Mouse (Mus musculus): ENCODE measurements around the gene Cd53. TPM values are rescaled to one million over a fixed set of nuclear protein-coding genes. Genes with fewer than 3 reads are reported as not detected.

Cd53 gene
- polyA plus RNA-seq (2012; rRNA removed), result 15.1 and 15.8 TPM in 2 replicates

- WGBS, result 67% methylated on average over 2 of the region's 2 CpGs
- no peak for DNase-seq (ENCODE audit: low read depth, low spot score)
Measured at GRCm38 (mm10) chr3:106789930-106790329, at the start of gene Cd53. TSS of gene Cd53 (minus strand) at chr3:106790149.

- no peak for DNase-seq (ENCODE audit: low read depth, low spot score)
- 69% methylated on average over 1 of the region's 1 CpGs for WGBS
Measured at GRCm38 (mm10) chr3:106832107-106832506, 42.2 kb upstream of the Cd53 start.

GRCm38 (mm10) chr3:106826187-106826586 lies 36.2 kb upstream of the Cd53 start, which contains the start of gene Olfr266:
TSS of gene Olfr266 (minus strand) at chr3:106826287.
- DNase-seq (ENCODE audit: low read depth, low spot score), result no peak
- 73% methylated on average over 1 of the region's 1 CpGs for WGBS

DNA sequence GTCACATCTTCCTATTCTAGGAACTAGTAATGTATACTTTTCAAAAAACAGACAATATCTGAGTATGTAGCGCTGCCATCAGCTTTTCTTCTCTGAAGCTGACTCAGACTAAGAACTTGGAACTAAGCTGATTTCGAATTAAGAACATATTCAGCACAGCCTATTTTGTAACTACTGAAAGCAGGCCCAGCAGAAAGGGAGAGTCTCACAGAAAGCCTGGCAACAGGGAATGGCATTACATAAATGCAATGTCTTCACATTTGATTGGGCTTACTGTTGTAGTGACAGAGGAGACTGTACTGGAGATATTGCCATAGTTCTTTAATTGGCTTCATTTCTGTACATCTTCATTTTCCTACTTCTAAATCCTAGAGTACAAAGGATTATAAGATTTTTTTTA lies 27.7 kb upstream of the Cd53 start:
- DNase-seq (ENCODE audit: low read depth, low spot score), result no peak
- 84% methylated on average over 2 of the region's 2 CpGs for WGBS

DNA sequence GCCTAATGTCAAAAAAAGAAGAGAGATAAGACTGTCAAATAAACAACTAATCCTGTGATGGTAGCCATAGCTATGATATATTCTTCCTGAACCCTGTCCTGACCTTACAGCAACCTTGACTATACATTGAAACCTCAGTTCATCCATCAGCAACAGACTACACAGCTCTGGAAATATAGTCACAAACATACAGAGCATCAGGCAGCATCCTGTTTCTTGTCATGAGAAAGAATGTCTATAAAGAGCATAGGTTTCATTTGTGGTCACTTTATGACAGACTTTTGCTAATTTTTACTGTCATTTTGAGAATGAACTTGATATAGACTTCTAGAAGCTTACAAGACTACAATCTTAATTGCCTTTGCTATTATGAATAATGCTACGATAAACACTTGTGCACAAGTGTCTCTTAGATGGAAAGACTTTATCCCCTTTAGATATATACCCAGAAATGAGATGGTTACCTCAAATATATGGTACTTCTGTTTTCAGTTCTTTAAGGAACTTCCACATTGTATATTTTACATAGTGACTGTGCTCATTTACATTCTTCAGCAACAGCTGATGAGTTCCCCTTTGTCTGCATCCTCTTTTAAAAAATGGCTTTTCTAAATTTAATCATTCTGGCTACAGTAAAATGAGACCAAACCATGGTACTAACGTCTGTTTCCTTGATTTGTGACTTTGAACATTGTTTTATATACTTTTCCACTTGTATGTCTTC lies 19.2 kb upstream of the Cd53 start:
- no peak for DNase-seq (ENCODE audit: low read depth, low spot score)
- 54% methylated on average over 2 of the region's 2 CpGs for WGBS

- no peak for DNase-seq (ENCODE audit: low read depth, low spot score)
Measured at GRCm38 (mm10) chr3:106798079-106798478, 8.1 kb upstream of the Cd53 start.

DNA sequence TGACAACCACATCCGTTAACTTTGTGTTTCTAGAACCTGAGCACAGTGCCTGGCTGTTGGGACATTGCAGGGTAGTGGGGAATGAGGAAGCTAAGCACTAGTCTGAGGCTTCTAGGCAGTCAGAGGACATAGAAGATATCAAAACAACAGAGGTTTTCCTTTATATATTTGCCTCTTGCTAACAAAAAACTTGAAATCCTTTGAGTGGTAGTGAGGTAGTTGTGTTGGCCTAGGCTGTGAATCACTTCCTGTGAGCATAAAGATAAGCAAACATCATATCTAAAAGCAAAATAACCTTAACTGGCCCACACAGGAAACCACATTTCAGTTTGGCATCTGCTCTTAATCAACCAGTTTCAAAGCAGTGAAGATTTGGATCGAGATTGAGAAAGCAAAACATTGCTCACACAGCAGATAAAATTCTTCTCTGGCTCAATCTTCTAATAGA lies 1.5 kb downstream of the Cd53 start:
- 44% methylated on average over 2 of the region's 2 CpGs for WGBS
- no peak for DNase-seq (ENCODE audit: low read depth, low spot score)

DNA sequence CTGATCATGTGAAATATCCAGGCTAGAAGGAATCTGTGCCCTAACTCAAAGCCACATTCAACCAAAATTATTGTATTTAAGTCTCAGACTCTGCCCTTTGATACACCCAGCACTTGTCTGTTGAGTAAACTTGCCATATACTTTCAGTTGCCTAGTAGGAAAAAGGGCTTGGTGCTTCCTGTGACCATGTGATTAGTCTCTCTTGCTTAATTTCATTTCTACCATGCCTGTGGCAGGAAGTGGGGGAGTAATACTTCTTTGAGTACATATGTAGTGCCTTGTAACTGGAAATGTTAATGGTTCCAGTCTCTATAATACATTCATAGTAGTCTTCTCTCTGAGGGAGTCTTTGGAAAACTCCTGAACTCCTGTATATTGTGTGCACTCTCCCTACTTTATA lies 2.0 kb downstream of the Cd53 start:
- no peak for DNase-seq (ENCODE audit: low read depth, low spot score)

- 63% methylated on average over 3 of the region's 3 CpGs for WGBS
- no peak for DNase-seq (ENCODE audit: low read depth, low spot score)
Measured at GRCm38 (mm10) chr3:106785130-106785529, 4.8 kb downstream of the Cd53 start.

GRCm38 (mm10) chr3:106771834-106772233 lies 18.1 kb downstream of the Cd53 start:
- 84% methylated on average over 1 of the region's 1 CpGs for WGBS
- no peak for DNase-seq (ENCODE audit: low read depth, low spot score)

DNA sequence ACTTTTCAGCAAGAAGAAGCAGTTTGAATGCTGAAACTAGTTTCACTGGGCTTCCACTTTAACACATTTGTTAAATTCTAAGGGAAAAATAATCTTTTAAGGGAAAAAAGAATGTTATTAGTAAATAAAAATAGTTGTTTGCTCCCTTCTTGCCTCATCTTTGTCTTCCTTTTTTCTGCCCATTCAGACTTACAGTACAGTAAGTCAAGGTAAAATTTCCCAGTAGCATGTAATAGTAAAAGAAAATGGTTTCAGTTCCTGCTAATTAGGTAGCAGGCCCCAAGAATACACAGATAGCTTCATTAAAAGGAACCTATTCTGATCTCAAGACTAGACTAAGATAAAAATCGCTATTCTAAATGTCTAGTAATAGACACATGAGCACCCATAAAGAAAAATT lies 34.1 kb downstream of the Cd53 start:
- 50% methylated on average over 1 of the region's 1 CpGs for WGBS
- DNase-seq (ENCODE audit: low read depth, low spot score), result no peak

GRCm38 (mm10) chr3:106722028-106722945 lies 67.7 kb downstream of the Cd53 start:
- WGBS, result under 1% methylated on average over 33 of the region's 33 CpGs

GRCm38 (mm10) chr3:106721397-106722027 lies 68.4 kb downstream of the Cd53 start:
- under 1% methylated on average over 31 of the region's 31 CpGs for WGBS
- peak; percentile 99 for DNase-seq (ENCODE audit: low read depth, low spot score)

More at GRCm38 (mm10) chr3:106722028-106722945, 67.7 kb downstream of the Cd53 start:
- peak; percentile 71 for DNase-seq (ENCODE audit: low read depth, low spot score)

Other genes with a start within 250 kb of the Cd53 start
- gene Dram2, start 242.4 kb downstream of the Cd53 start, polyA plus RNA-seq (2012; rRNA removed), result 77.8 and 115 TPM in 2 replicates
- 22.2 and 34.4 TPM in 2 replicates for gene Cept1, start 242.3 kb downstream of the Cd53 start, polyA plus RNA-seq (2012; rRNA removed)
- 0.83 and 2.8 TPM in 2 replicates for gene Lrif1, start 105.2 kb downstream of the Cd53 start, polyA plus RNA-seq (2012; rRNA removed)
- not detected in 2 replicates for gene Olfr266, start 36.1 kb upstream of the Cd53 start, polyA plus RNA-seq (2012; rRNA removed)
- 0.73 and 3.4 TPM in 2 replicates for gene Kcna3, start 246.0 kb upstream of the Cd53 start, polyA plus RNA-seq (2012; rRNA removed)

All from large intestine, adult 2 months (tissue).